Mouse (Mus musculus) hindbrain, embryonic 13.5 days (tissue): Measurements from ENCODE around the gene Fxyd5. TPM values are rescaled to one million over a fixed set of nuclear protein-coding genes. Genes with fewer than 3 reads are reported as not detected.

Experiments used
- ATAC-seq: fragments of 200-750 bp; cut with Nextera tagmentation; 2 replicates; pipeline ENCODE4 v1.8.0; 2017; ENCODE audit warnings: moderate TSS enrichment; ENCODE audit not compliant: low FRiP score
- H3K27ac ChIP-seq: fragments of 300-500 bp; sonication (generic); 2 replicates; pipeline ENCODE4 v1.5.1; 2015; ENCODE audit warnings: inconsistent platforms, mild to moderate bottlenecking, moderate library complexity
- H3K27me3 ChIP-seq: fragments of 300-500 bp; sonication (generic); 2 replicates; pipeline ENCODE4 v1.6.1; 2015; ENCODE audit warnings: mild to moderate bottlenecking, inconsistent platforms
- H3K36me3 ChIP-seq: fragments of 300-500 bp; sonication (generic); 2 replicates; pipeline ENCODE4 v1.6.1; 2015; ENCODE audit warnings: mild to moderate bottlenecking, inconsistent platforms
- H3K4me1 ChIP-seq: fragments of 300-500 bp; sonication (generic); replicated peaks from 2 replicates; pipeline ENCODE4 v1.6.1; 2015; ENCODE audit warnings: inconsistent platforms
- H3K4me2 ChIP-seq: fragments of 300-500 bp; sonication (generic); 2 replicates; pipeline ENCODE4 v1.6.1; 2015; ENCODE audit warnings: inconsistent platforms, mild to moderate bottlenecking, moderate library complexity
- H3K4me3 ChIP-seq: fragments of 300-500 bp; sonication (generic); 2 replicates; pipeline ENCODE4 v1.5.1; 2015; ENCODE audit warnings: mild to moderate bottlenecking, inconsistent platforms
- H3K9ac ChIP-seq: fragments of 300-500 bp; sonication (generic); 2 replicates; pipeline ENCODE4 v1.6.1; 2015; ENCODE audit warnings: mild to moderate bottlenecking, inconsistent platforms
- H3K9me3 ChIP-seq: fragments of 300-500 bp; sonication (generic); 2 replicates; pipeline ENCODE4 v1.6.1; 2016; ENCODE audit warnings: inconsistent platforms
- WGBS: fragments of 180-500 bp; shearing (Covaris S2); methylation state at CpG from one replicate; pipeline ENCODE4 v1.1.7; 2015; 5-methylcytosine and 5-hydroxymethylcytosine counted together
- polyA plus RNA-seq: library from polyadenylated mRNA; unstranded; fragments of >200 nt; fragmentation: Nextera tagmentation; extraction: Ambion mirVana; gene quantifications from 2 replicates; pipeline ENCODE4 v1.2.1, GENCODE M21; 2015

Fxyd5 gene
- polyA plus RNA-seq, 1 experiment from 2014 or later: 13.0 TPM

DNA sequence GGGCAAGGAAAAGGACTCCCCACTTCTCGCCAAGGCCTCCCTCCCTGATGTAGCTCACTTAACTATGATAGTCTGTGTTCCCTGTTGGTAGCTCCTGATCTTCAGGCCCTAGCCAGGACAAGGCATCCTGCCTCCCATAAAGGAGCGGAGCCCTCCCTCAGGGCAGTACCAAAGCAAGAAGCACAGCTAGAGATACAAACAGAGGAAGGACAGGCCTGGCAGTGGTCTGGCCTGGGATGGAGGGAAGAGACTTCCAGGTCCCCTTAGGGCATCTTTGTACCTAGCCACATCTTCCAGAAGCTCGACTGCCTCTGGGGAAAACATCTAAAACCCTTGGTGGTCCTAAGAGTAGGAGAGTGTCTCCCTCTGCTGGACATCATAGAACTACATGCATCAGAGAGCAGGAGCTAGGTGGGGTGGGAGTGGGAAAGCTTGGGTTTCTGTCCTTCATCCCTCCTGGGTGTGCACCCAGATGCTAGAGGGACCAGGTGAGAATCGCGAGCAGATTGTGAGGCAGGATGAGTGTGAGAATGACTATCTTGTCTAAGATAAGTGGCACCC lies 35.7 kb upstream of the Fxyd5 start:
- Histone ChIP-seq H3K9ac (no peak overlapping the region), H3K4me1 (peaks cover 4% of the 10 kb centered on the region), H3K9me3 (no peaks in the 10 kb centered on the region; the same call in 1 of the 2 replicates), H3K36me3 (no peaks in the 10 kb centered on the region), H3K27ac (no peak overlapping the region), H3K27me3 (no peaks in the 10 kb centered on the region), H3K4me3 (no peak overlapping the region), H3K4me2 (no peak overlapping the region)
- ATAC-seq: peak; percentile 17; the same call in 1 of the 2 replicates
- WGBS: 42% methylated on average over 5 of the region's 5 CpGs

DNA sequence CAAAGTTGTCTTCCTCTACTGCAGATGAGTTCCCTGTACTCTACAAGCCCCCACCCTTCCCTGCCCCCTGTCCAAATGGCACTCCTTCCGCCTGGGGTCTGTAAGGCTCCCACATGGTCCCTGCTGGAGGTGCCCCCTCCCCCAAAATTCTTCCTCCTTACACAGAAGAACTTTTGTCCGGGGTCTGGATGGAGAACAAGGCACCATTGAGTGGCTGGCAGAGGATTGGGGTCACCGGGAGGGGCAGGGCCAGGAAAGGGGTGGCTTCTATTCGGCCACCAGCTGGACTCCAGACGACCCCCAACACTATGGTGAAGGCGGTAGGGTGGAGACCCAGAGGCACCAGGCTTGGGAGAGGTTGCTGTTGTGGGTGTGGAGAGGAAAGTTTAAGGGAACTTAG lies 35.2 kb upstream of the Fxyd5 start:
- no peak overlapping the region for H3K4me3 ChIP-seq
- ATAC-seq: 0 out of 2 replicates have a peak, but pooled peaks have one; percentile 6
- H3K27me3 ChIP-seq: no peaks in the 10 kb centered on the region
- H3K9me3 ChIP-seq: no peaks in the 10 kb centered on the region; the same call in 1 of the 2 replicates
- no peak overlapping the region for H3K27ac ChIP-seq
- 50% methylated on average over 6 of the region's 6 CpGs for WGBS
- no peak overlapping the region for H3K4me2 ChIP-seq
- no peaks in the 10 kb centered on the region for H3K4me1 ChIP-seq
- H3K36me3 ChIP-seq: no peaks in the 10 kb centered on the region
- no peak overlapping the region for H3K9ac ChIP-seq

DNA sequence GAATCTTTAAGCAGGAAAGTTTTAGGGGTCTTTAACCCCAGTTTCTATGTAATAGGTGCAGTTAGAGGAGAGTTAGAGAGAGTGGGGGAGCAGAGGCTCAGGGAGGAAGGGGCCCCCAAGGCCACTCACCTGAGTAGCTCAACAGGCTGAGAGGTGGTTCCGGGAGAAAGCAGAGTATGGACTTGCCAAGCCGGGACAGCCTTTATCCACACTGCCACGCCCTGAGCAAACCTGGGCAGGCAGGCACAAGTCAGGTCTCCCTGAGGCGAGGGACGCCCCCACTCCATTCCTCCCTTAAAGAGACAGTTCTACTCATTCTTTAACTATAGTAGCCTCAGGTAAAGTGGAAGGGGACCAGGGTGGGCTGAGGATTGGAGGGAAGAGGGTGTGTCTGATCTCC lies 34.2 kb upstream of the Fxyd5 start, which contains the start of gene Fxyd3:
Fxyd3 (minus strand) TSS at position 213 of the 400 bp plus-strand sequence.
- no peaks in the 10 kb centered on the region; the same call in 1 of the 2 replicates for H3K9me3 ChIP-seq
- H3K36me3 ChIP-seq: no peaks in the 10 kb centered on the region
- no peaks in the 10 kb centered on the region for H3K27me3 ChIP-seq
- H3K4me1 ChIP-seq: no peaks in the 10 kb centered on the region
- no peak within 1 kb of the TSS for H3K4me2 ChIP-seq
- no peak within 1 kb of the TSS for H3K9ac ChIP-seq
- WGBS: 68% methylated on average over 5 of the region's 5 CpGs
- no peak for ATAC-seq
- H3K27ac ChIP-seq: no peak within 1 kb of the TSS
- no peak within 1 kb of the TSS for H3K4me3 ChIP-seq

DNA sequence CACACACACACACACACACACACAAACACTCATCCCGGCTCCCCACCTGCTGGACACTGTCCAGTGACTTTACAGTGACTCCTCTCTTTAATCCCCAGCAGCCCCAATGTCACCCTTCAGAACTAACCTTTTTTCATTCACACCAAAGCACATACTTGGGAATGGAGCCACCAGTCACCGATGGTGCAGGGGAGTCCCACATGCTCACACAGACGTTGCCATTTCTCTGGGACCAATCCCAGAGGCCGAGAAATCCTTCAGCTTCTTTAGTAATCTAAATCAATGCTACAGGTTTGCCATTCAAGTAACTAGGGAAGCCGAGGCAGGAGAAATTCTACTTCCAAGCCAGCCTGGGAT lies 32.4 kb upstream of the Fxyd5 start:
- Histone ChIP-seq H3K36me3 (no peaks in the 10 kb centered on the region), H3K4me3 (no peak overlapping the region), H3K27ac (no peak overlapping the region), H3K27me3 (no peaks in the 10 kb centered on the region), H3K9ac (no peak overlapping the region), H3K4me2 (no peak overlapping the region), H3K4me1 (peaks cover 7% of the 10 kb centered on the region; the same call in 1 of the 2 replicates), H3K9me3 (no peaks in the 10 kb centered on the region)
- WGBS: 64% methylated on average over 5 of the region's 5 CpGs
- ATAC-seq: no peak

DNA sequence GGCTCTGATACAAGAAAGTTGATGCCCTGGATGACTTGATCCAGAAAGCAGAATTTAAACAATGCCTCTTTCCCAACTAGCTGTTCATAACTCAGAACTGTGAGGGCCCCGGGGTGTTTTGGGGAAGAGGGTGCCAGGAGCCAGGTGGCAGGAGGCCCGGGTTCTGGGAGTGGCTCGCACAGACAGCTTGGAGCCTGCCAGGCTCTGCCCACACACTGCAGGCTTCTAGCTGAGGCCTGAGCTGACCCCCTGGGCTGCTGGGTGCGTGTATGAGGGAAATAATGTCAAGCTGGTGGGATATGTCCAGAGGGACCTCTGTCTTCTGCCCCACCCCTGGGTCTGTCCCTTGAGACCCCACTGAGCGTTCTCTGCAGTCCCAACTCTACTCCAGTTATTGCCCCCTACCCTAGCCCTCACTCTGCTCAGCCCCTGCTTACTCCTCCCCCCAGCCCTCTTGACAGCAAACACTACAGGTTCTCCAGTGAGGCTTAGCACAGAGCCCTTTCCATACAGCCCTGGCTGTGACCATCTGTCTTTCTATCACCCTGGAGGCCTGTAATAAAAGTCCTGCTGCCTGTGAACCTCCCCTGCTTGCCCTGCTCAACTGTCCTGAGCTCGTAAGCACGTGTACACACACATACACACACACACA lies 31.9 kb upstream of the Fxyd5 start:
- ATAC-seq: no peak
- Histone ChIP-seq H3K27ac (no peak overlapping the region), H3K27me3 (no peaks in the 10 kb centered on the region), H3K4me2 (no peak overlapping the region), H3K4me3 (no peak overlapping the region), H3K36me3 (no peaks in the 10 kb centered on the region), H3K4me1 (peaks cover 7% of the 10 kb centered on the region; the same call in 1 of the 2 replicates), H3K9me3 (no peaks in the 10 kb centered on the region), H3K9ac (no peak overlapping the region)
- WGBS: 60% methylated on average over 7 of the region's 7 CpGs

DNA sequence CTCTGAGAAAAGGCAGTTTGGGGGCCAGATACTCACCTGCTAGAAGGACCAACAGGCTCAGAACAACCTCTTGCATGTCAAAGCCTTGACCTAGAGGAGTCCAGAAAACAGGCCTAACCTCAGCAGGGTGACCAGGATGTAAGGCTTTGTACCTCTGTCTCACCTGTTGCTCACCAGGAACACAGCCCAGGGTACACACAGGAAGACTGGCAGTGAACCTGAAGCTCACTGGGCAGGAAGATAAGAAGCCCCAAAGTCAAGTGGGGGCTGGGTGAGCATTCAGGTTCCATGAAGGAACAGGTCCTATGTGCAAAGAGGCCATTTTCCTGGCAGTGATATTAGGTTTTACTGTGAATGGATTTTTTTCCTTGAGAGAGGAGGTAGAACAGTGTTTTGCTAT lies 31.3 kb upstream of the Fxyd5 start:
- H3K27me3 ChIP-seq: no peaks in the 10 kb centered on the region
- no peak for ATAC-seq

DNA sequence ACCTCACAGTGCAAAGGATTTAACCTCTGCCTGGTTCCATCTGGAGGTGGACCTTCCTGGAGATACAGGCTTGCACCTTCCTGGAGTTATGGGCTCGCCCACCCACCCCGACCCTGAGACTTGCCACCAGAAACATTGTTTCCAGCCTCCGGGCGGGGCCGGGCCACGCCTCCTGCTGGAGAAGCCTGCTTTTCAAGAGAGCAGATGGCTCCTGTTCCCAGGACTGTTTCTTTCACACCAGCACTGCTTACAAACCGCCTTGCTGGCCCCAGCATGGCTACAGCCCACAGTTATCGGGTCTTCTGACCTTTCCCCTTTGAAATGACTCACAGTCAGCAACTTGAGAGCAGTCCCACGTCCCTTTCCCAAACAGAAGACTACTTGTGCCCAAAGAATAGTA lies 30.0 kb upstream of the Fxyd5 start:
- 49% methylated on average over 9 of the region's 9 CpGs for WGBS

More for the DNA sequence above, 31.3 kb upstream of the Fxyd5 start:
- H3K4me1 ChIP-seq: peaks cover 7% of the 10 kb centered on the region; the same call in 1 of the 2 replicates
- H3K4me2 ChIP-seq: no peak overlapping the region
- no peak overlapping the region for H3K4me3 ChIP-seq
- H3K9ac ChIP-seq: no peak overlapping the region
- no peaks in the 10 kb centered on the region for H3K36me3 ChIP-seq
- H3K27ac ChIP-seq: no peak overlapping the region
- H3K9me3 ChIP-seq: no peaks in the 10 kb centered on the region

DNA sequence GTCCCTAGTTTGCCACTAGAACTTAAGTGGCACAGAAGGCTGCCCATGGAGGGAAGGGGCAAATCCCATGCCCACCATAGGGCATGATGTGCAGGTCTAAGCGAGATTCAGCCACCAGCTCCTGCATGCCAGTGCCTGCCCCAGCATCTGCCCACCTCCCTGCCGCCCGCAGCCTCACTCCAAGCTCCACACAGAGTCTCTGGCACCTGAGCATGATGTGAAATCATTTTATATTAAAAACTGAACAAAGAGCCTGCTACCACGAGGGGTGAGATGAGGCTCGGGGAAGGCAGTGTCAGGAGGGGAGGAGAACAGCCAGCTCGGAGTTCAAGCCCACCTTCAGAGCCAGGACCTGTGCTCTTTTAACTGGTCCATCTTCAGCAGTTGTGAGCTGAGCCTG lies 28.0 kb upstream of the Fxyd5 start:
- H3K4me1 ChIP-seq: peaks cover 7% of the 10 kb centered on the region
- no peak for ATAC-seq
- 85% methylated on average over 6 of the region's 6 CpGs for WGBS
- no peaks in the 10 kb centered on the region for H3K27me3 ChIP-seq
- H3K9ac ChIP-seq: no peak overlapping the region
- no peak overlapping the region for H3K4me3 ChIP-seq
- H3K9me3 ChIP-seq: 0 out of 2 replicates have a peak, but pooled peaks cover 2% of the 10 kb centered on the region
- no peak overlapping the region for H3K27ac ChIP-seq
- H3K36me3 ChIP-seq: no peaks in the 10 kb centered on the region
- H3K4me2 ChIP-seq: no peak overlapping the region

More for the DNA sequence above, 30.0 kb upstream of the Fxyd5 start:
- no peaks in the 10 kb centered on the region for H3K27me3 ChIP-seq
- H3K4me1 ChIP-seq: peaks cover 7% of the 10 kb centered on the region
- H3K9ac ChIP-seq: no peak overlapping the region
- H3K4me2 ChIP-seq: no peak overlapping the region
- H3K36me3 ChIP-seq: no peaks in the 10 kb centered on the region
- no peak for ATAC-seq
- no peak overlapping the region for H3K27ac ChIP-seq
- H3K9me3 ChIP-seq: no peaks in the 10 kb centered on the region
- H3K4me3 ChIP-seq: no peak overlapping the region

DNA sequence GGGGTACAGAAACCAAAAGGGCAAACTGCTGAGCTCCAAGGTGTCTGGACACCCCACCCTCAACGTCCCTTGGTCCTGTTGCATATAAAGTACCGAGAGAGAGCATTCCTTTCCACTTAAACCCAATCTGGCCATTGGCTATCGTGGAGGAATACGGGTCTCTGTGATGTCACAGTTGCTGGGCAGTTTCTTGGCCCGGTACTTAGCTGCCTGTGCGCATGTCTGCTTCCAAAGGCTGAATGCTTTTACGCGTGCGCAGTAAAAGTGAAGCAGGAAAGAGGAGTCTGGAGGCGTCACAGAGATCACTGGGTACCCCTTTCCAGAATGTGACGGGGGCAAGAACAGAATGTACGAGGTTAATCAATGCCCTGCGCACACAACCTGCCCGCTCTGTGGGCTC lies 27.2 kb upstream of the Fxyd5 start:
- Histone ChIP-seq H3K27ac (no peak overlapping the region), H3K36me3 (no peaks in the 10 kb centered on the region), H3K27me3 (no peaks in the 10 kb centered on the region), H3K9me3 (0 out of 2 replicates have a peak, but pooled peaks cover 2% of the 10 kb centered on the region), H3K4me2 (no peak overlapping the region), H3K4me3 (no peak overlapping the region), H3K4me1 (peaks cover 7% of the 10 kb centered on the region), H3K9ac (no peak overlapping the region)
- no peak for ATAC-seq
- WGBS: 86% methylated on average over 14 of the region's 14 CpGs

DNA sequence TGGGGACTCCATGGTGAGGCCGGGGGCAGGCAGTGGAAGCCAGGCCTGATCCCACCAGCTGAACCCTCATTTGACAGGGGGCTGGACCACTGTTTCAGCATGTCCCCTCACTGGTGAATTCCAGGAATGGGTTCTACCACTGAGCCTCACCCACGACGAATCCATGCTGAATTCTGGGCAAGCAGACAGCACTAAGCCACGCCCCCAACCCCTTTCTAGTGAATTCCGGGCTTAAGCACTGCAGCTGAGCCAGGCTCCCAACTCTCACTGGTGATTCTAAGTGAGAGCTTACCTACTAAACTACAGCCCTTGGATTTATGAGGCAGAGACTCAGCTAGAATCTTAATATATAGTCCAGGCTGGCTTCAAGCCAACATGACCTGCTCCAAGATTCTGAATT lies 25.6 kb upstream of the Fxyd5 start:
- no peak for ATAC-seq
- no peaks in the 10 kb centered on the region for H3K27me3 ChIP-seq
- no peaks in the 10 kb centered on the region for H3K36me3 ChIP-seq
- 52% methylated on average over 5 of the region's 5 CpGs for WGBS
- H3K4me1 ChIP-seq: peaks cover 7% of the 10 kb centered on the region
- no peak overlapping the region for H3K9ac ChIP-seq
- 0 out of 2 replicates have a peak, but pooled peaks cover 2% of the 10 kb centered on the region for H3K9me3 ChIP-seq
- no peak overlapping the region for H3K4me2 ChIP-seq
- no peak overlapping the region; the same call in 1 of the 2 replicates for H3K27ac ChIP-seq
- no peak overlapping the region for H3K4me3 ChIP-seq

DNA sequence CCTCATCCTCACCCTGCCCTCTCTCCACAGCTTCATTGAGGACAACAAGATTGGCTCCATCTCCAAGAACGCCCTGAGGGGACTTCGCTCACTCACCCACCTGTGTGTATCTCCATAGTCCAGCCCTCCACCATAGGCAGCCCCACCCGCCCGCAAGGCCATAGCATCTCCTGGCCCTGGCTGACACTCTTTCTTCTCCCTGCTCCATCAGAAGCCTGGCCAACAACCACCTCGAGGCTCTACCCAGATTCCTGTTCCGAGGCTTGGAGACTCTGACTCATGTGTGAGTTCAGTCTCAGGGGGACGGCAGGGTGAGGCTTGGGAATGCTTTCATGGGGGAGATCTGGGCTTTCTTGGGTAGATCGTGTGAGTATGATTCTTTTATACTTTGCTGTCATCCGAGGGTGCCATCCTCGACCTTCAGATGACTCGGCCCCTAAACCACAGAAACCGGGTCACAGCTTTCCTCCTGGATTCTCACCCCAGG lies 20.8 kb upstream of the Fxyd5 start:
- Histone ChIP-seq H3K27ac (no peak overlapping the region), H3K27me3 (no peaks in the 10 kb centered on the region), H3K36me3 (no peaks in the 10 kb centered on the region), H3K4me2 (no peak overlapping the region), H3K4me3 (no peak overlapping the region), H3K4me1 (no peaks in the 10 kb centered on the region; the same call in 1 of the 2 replicates), H3K9ac (no peak overlapping the region), H3K9me3 (0 out of 2 replicates have a peak, but pooled peaks cover 2% of the 10 kb centered on the region)
- WGBS: 91% methylated on average over 12 of the region's 12 CpGs
- ATAC-seq: no peak

DNA sequence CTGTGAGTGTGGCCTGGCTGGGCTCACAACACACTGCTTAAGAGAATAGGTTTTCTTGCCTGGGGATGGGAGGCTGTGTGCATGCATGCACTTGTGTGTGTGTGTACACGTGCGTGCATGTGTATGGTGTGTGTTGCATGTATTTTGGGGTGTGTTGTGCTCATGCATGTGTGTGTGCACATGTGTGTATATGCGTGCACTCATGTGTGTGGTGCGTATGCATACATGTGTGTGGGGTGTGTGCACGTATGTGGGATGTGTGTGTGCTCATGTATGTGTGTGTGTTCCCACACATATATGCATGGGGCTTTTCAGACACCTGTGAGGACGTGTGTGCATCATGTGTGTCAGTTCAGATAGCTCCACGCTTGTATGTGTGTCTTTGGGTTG lies 18.3 kb upstream of the Fxyd5 start:
- peak overlapping the region; percentile 51; the same call in 1 of the 2 replicates for H3K9ac ChIP-seq
- no peaks in the 10 kb centered on the region for H3K9me3 ChIP-seq
- 0 out of 2 replicates have a peak, but pooled peaks cover 2% of the 10 kb centered on the region for H3K27me3 ChIP-seq
- no peak overlapping the region for H3K27ac ChIP-seq
- H3K4me3 ChIP-seq: no peak overlapping the region
- ATAC-seq: no peak
- no peaks in the 10 kb centered on the region for H3K36me3 ChIP-seq
- H3K4me2 ChIP-seq: no peak overlapping the region
- 0 out of 2 replicates have a peak, but pooled peaks cover under 1% of the 10 kb centered on the region for H3K4me1 ChIP-seq
- 91% methylated on average over 7 of the region's 7 CpGs for WGBS
